Mouse (Mus musculus): Measurements from ENCODE around the gene Efs.

Efs gene

GRCm38 (mm10) chr14:54875844-54876538 is 49.9 kb downstream of the Efs start:
- in situ Hi-C loops (cut with MboI, MseI), result no loop called here

GRCm38 (mm10) chr14:54874165-54874564 is 51.8 kb downstream of the Efs start:
- in situ Hi-C loops (cut with MboI, MseI), result no loop called here

GRCm38 (mm10) chr14:54870861-54871260 is 55.1 kb downstream of the Efs start, which contains the start of gene Homez:
TSS of gene Homez (minus strand) at chr14:54870961.
- in situ Hi-C loops (cut with MboI, MseI), result no loop called here

- in situ Hi-C loops (cut with MboI, MseI), result no loop called here
Measured at GRCm38 (mm10) chr14:54868026-54868425, 57.9 kb downstream of the Efs start.

GRCm38 (mm10) chr14:54866936-54867335 is 59.0 kb downstream of the Efs start:
- in situ Hi-C loops (cut with MboI, MseI), result no loop called here
